Mouse (Mus musculus): ENCODE results near the gene Keg1. TPM values are rescaled to one million over a fixed set of nuclear protein-coding genes. Genes with fewer than 3 reads are reported as not detected.

Gene Keg1
- polyA plus RNA-seq, 1 experiment from 2014 or later: not detected

Other genes starting within 250 kb of the Keg1 start
- gene Mpeg1, start 235.0 kb upstream of the Keg1 start, polyA plus RNA-seq (2015; fragmentation: Nextera tagmentation; extraction: Ambion mirVana): 0.30 and 0.48 TPM in 2 replicates
- gene Dtx4, start 194.3 kb upstream of the Keg1 start, polyA plus RNA-seq (2015; fragmentation: Nextera tagmentation; extraction: Ambion mirVana): 16.9 and 20.0 TPM in 2 replicates
- gene Fam111a, start 150.0 kb upstream of the Keg1 start, polyA plus RNA-seq (2015; fragmentation: Nextera tagmentation; extraction: Ambion mirVana): 12.4 and 13.4 TPM in 2 replicates
- gene Gm4952, start 95.8 kb upstream of the Keg1 start, polyA plus RNA-seq (2015; fragmentation: Nextera tagmentation; extraction: Ambion mirVana): not detected in 2 replicates
- gene Glyat, start 62.5 kb upstream of the Keg1 start, polyA plus RNA-seq (2015; fragmentation: Nextera tagmentation; extraction: Ambion mirVana): not detected in 2 replicates
- gene Olfr1442, start 25.3 kb upstream of the Keg1 start, polyA plus RNA-seq (2015; fragmentation: Nextera tagmentation; extraction: Ambion mirVana): not detected in 2 replicates
- gene Olfr1443, start 17.7 kb upstream of the Keg1 start, polyA plus RNA-seq (2015; fragmentation: Nextera tagmentation; extraction: Ambion mirVana): not detected in 2 replicates
- gene Cntf, start 69.8 kb downstream of the Keg1 start, polyA plus RNA-seq (2015; fragmentation: Nextera tagmentation; extraction: Ambion mirVana): 1.9 and 2.3 TPM in 2 replicates
- gene Zfp91, start 100.3 kb downstream of the Keg1 start, polyA plus RNA-seq (2015; fragmentation: Nextera tagmentation; extraction: Ambion mirVana): 16.3 and 16.8 TPM in 2 replicates
- 0.74 and 0.94 TPM in 2 replicates for gene Lpxn, start 100.4 kb downstream of the Keg1 start, polyA plus RNA-seq (2015; fragmentation: Nextera tagmentation; extraction: Ambion mirVana)
- not detected in 2 replicates for gene Gm5244, start 150.9 kb downstream of the Keg1 start, polyA plus RNA-seq (2015; fragmentation: Nextera tagmentation; extraction: Ambion mirVana)
- not detected in 2 replicates for gene Olfr1444, start 161.5 kb downstream of the Keg1 start, polyA plus RNA-seq (2015; fragmentation: Nextera tagmentation; extraction: Ambion mirVana)
- gene Olfr1445, start 188.1 kb downstream of the Keg1 start, polyA plus RNA-seq (2015; fragmentation: Nextera tagmentation; extraction: Ambion mirVana): not detected in 2 replicates
- not detected in 2 replicates for gene Olfr1446, start 197.7 kb downstream of the Keg1 start, polyA plus RNA-seq (2015; fragmentation: Nextera tagmentation; extraction: Ambion mirVana)
- gene Olfr1447, start 208.0 kb downstream of the Keg1 start, polyA plus RNA-seq (2015; fragmentation: Nextera tagmentation; extraction: Ambion mirVana): not detected in 2 replicates
- gene Olfr1448, start 228.6 kb downstream of the Keg1 start, polyA plus RNA-seq (2015; fragmentation: Nextera tagmentation; extraction: Ambion mirVana): not detected in 2 replicates
- gene Olfr1449, start 235.1 kb downstream of the Keg1 start, polyA plus RNA-seq (2015; fragmentation: Nextera tagmentation; extraction: Ambion mirVana): not detected in 2 replicates